Mouse (Mus musculus) cerebellum, adult 11 months (tissue): ENCODE measurements at regions not wholly inside any gene's neighbourhood (a gene's known extent, or its start where the extent isn't known, plus 50 kb on each side); places are given as distances from the start of the nearest gene placed in this dataset.

ENCODE experiments used
- DNase-seq: peaks from one replicate; pipeline ENCODE4 v3.0.0; 2022

DNA sequence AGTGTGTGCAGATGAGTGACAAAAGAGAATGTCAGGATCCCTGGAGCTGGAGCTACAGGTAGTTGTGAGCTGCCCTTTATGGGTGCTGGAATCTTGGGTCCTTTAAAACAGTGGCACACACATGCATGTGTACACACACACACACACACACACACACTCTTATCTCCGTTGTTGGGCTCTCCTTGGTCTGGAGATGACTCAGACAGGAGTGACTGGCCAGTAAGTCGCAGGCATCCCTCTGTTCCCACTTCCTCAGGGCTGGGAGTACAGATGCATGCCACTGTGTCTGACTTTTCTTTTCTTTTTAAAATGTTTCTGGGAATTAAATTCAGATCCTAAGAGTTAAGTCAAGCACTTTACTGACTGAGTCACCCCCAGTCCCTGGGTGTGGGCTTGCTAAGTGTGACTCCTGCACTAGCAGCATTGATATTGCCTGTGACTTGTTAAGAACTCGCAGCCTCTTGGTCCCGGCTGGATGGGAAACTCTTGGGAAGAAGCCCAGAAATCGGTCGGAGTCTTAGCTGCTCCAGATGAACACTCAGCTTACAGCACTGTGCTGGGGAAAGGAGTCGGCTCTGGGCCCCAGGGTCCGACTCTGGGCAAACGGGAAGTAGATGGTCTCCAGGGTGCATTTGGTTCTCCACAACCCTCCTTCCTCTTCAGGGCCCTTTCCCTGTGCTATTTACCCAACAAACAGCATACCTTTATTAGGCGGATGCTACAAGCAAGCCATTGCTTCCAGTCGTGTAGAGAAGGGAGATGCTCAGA lies 233.0 kb upstream of the Cxcr4 start:
- DNase-seq, result no peak

- DNase-seq, result peak; percentile 9
These were observed 232.1 kb upstream of the Cxcr4 start for GRCm38 (mm10) chr1:128824235-128824634.

DNA sequence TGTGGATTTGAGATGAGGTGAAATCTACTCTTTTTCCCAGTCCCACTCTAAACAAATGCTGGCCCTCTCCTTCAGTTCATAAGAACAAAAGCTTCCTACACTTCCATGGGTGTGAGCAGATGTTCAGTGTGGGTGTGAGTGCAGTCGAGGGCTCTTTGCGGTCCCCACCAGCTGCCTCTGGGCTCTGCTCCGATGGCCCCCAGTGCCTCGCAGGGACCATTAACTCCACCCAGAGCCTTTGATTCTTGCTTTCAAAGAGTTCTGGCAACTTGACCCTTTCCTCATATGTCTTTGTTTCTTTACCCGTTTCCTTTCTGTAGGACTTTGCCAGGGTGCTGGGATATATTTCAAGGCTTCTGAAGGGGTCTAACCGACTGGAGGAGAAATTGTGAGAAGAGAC lies 229.9 kb upstream of the Cxcr4 start:
- no peak for DNase-seq

- no peak for DNase-seq
These were observed 228.4 kb upstream of the Cxcr4 start for GRCm38 (mm10) chr1:128820527-128820926.

DNA sequence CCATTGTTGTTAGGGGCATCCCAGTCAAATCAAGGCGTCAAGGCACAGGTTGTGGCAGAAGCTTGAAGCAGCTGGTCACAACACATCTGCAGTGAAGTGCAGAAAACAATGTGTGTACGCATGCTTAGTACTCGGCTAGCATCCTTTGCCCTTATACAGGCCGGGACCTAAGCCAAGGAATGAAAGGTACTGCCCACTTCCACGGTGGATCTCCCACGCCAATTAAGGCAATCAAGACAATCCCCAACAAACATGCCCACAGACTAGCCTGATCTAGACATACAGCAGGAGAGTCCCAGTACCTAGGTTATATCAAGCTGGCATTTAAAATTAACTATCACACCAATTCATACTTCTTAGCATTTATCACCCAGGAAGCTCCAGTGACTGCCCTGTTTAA lies 227.5 kb upstream of the Cxcr4 start:
- no peak for DNase-seq

DNA sequence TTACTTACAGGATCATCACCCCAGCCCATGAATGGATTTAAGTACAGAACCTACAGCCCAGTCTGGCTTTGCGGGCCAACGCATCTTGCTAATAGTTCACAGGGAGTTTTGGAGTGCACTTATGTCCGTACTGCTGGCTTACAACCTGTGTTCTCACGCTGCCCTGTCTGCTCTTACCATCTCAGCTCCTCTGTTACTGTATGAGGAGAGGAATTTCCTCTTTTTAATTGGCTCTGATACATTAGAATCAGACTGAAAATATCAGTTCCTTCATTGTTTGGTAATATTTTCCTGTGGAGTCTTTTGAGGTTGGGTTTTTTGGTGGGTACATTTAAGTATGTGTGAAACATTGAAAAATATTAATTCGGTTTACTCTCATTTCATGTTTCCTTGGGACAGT lies 221.3 kb upstream of the Cxcr4 start:
- DNase-seq, result no peak

- no peak for DNase-seq
These were observed 218.8 kb upstream of the Cxcr4 start for GRCm38 (mm10) chr1:128810860-128811259.

- no peak for DNase-seq
These were observed 218.0 kb upstream of the Cxcr4 start for GRCm38 (mm10) chr1:128810094-128810493.

- DNase-seq, result no peak
These were observed 217.5 kb upstream of the Cxcr4 start for GRCm38 (mm10) chr1:128809601-128810000.

DNA sequence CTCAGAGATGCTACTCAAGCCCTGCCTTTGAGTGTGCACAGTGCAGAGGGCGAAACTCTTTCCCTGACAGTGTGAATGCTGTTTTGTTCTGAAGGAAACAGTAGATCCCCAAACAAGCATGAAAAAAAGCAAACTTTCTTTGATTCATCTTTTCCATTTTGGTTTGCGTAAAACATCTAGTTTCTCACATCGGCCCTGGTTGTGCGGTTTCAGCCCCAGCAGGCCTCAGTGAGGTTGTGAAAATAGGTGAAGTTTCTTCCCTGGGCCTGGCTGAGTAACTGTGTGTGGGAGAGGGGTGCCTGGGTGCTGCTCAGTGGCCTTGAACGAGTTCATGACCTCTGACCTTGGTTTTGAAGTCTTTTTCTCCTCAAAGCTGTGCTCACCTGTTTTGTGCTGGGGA lies 216.5 kb upstream of the Cxcr4 start:
- no peak for DNase-seq

DNA sequence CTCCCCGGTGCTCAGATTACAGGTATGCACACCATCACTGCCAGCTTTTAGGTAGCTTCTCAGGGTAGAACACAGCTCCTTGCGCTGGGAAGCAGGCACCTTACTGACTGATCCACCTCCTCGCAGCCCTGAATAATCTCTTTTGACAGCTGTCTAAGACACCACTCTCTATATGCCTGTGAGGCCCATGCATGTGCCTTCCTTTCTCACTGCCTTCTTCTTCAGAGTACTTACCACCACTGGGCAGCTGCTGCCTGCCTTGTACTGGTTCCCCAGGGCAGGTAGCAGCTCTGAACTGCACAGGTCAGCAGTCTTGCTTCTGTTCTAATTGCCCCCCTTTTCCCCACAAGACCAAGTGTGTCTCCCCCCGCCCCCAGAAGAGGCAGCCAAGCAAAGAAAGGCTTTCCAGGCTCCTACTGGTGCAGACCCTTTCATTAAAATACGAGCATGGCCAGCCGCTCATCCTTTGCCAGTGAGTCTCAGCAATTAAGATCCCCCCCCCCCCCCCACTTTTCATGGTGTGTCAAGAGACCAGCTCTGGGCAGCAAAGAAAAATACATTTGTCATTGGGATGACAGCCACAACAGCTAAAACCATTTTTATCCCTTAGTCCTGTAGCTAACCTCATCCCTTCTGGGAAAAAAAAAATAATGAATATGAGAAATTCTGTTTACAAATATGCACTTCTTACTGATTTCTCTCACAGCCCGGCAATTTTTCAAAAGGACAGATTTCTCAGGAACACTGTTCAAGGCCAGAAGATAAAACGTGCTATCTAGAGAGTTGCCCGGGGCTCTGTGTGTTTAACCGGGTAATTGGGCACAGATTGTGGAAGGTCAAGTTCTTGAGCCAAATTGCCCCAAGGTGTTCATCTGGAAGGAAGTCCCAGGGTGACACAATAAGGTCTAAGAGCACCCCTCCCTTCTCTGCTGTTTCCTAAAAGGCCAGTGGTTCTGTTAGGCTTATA lies 213.9 kb upstream of the Cxcr4 start:
- no peak for DNase-seq

DNA sequence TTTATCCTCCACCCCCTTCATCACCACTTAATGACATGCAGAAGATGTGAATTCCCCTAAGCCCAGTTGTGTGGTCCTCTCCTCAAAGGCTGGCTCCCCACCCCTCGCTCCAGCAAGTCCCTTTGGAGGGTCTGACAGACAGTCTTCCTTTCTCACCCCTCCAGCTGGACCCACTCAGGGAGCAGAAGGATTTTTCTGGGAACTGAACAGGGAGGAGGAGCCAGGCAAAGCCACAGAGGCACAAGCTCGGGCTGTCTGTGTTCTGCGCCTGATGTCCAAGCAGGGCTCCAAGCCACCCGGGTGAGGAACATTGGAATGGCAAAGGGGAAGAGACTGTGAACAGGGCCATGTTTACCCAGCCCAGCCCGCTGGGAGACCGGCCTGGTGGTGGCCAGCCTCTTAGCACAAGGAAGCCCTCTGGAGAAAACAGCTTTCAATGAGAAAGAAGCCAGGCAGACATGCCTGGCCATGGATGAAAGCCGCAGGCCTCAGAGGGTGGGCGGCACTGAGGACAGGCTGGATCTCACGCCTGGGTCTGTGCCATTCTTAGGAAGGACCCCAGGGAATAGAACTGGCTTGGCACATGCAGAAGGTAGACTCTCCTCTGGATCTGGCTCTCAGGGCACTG lies 211.5 kb upstream of the Cxcr4 start:
- no peak for DNase-seq

GRCm38 (mm10) chr1:128803058-128803432 lies 211.0 kb upstream of the Cxcr4 start:
- no peak for DNase-seq

DNA sequence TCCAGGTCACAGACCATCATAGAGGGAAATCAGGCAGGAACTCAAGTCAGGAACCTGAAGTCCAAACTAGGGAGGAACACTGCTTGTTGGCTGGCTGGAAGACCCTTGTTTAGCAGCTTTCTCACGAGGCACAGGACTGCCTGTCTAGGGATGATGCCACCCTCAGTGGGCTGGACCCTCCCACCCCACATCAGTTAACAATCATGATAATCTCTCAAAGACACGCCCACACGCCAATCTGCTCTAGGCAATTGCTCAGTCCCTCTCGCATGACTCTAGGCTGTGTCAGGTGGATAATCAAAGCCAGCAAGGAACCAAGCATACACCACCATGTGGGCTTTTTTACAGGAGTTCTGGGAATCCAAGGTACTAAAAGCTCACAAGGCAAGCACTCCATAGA lies 206.6 kb upstream of the Cxcr4 start:
- no peak for DNase-seq

GRCm38 (mm10) chr1:128795654-128796053 lies 203.6 kb upstream of the Cxcr4 start:
- no peak for DNase-seq

DNA sequence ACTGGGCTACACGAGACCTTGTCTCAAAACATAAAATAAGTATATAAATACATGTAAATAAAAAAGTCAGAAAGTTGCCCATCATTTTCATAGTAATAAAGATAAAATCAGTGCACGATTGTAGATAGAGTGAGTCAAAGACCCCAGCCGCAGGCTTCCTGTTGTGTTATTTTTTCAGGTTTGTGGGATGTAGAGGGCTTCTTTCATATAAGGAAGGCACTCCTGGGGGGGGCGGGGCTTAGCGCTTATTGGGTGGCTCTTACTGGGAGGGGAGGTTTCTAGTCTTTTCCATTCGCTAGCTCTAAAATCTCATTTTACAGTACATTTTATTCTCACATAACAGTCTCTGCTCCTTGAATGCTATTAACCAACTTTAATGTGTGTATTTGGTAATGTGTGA lies 198.8 kb upstream of the Cxcr4 start:
- no peak for DNase-seq

GRCm38 (mm10) chr1:128789567-128790335 lies 197.7 kb upstream of the Cxcr4 start:
- DNase-seq, result no peak

GRCm38 (mm10) chr1:128788227-128788626 lies 196.1 kb upstream of the Cxcr4 start:
- DNase-seq, result no peak

- DNase-seq, result no peak
These were observed 195.0 kb upstream of the Cxcr4 start for GRCm38 (mm10) chr1:128786941-128787569.

DNA sequence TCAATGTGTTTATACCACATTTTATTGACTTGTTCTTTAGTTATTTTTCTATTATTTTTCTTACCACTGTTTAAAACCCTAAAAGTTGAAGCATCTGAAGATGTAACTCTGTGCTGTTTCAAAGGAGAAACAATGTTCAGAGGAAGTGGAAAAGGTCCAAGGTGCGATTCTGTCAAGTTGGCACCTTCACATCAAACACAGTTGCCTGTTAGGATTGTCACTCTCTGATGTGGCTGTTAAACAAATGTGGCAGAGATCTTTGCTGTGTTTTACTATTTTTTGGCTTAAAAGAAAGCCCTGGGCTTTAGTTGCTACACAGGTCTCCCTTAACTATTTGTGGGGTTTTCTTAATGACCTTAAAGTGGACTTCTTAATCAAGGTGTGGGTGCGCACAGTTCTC lies 190.2 kb upstream of the Cxcr4 start:
- DNase-seq, result no peak

GRCm38 (mm10) chr1:128781871-128782270 lies 189.8 kb upstream of the Cxcr4 start:
- no peak for DNase-seq

DNA sequence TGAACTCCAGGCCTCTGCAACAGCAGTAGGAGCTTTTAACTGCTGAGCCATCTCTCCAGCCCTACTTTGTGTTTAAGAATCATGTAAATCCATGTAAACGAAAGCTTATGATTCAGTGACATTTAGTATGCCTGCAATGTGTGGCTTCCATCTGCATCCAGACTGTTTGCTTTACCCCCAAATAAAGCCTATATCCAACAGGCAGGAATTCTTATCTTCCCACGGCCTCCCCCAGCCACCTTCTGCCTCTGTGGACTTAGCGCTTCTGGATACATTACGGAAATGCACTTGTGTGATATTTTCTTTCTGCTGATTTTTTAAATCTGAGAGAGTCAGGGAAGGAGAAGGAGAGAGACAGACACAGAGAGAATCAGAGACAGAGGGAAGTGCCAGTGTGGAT lies 189.2 kb upstream of the Cxcr4 start:
- no peak for DNase-seq
